Mouse (Mus musculus): Measurements from ENCODE around the gene Pcif1. TPM values are rescaled to one million over a fixed set of nuclear protein-coding genes. Genes with fewer than 3 reads are reported as not detected.

Gene Pcif1
- polyA plus RNA-seq, 1 experiment from 2014 or later: 75.3 TPM

DNA sequence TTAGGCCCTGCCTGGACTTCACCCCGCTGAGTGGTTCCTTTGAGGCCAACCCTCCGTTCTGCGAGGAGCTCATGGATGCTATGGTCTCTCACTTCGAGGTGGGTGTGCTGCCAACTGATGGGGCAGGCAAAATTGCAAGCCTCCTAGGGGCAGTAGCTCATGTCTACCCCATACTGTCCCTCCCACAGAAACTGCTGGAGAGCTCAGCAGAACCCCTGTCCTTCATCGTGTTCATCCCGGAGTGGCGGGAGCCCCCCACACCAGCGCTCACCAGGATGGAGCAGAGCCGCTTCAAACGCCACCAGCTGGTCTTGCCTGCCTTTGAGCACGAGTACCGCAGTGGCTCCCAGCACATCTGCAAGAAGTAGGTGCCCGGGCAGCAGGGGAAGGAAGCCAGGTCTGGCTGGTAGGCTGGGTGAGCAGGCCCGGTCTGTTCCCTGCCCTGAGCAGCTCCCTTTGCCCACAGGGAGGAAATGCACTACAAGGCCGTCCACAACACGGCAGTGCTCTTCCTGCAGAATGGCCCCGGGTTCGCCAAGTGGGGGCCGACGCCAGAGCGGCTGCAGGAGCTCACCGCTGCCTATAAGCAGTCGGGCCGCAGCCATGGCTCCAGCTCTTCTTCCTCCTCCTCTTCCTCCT lies 11.4 kb downstream of the Pcif1 start:
- H3K27ac ChIP-seq (ENCODE audit: low read length): no peak overlapping the region
- peaks cover 5% of the 10 kb centered on the region for H3K4me1 ChIP-seq (replicated peaks; ENCODE audit: control insufficient read depth, insufficient read depth, low read length)
- no peaks in the 10 kb centered on the region for H3K27me3 ChIP-seq (ENCODE audit: control insufficient read depth, insufficient read depth, low read depth, low read length)
- no peak overlapping the region for H3K9ac ChIP-seq (ENCODE audit: low read length)
- peaks cover 85% of the 10 kb centered on the region for H3K36me3 ChIP-seq (ENCODE audit: control insufficient read depth, insufficient read depth, low read length)
- H3K9me3 ChIP-seq (ENCODE audit: control insufficient read depth, low read length): no peaks in the 10 kb centered on the region
- no peak for ATAC-seq (ENCODE audit: low read depth)
- H3K4me2 ChIP-seq (ENCODE audit: low read depth, low read length): no peak overlapping the region
- WGBS: 87% methylated on average over 24 of the region's 24 CpGs
- no peak overlapping the region for H3K4me3 ChIP-seq (ENCODE audit: low read length)

DNA sequence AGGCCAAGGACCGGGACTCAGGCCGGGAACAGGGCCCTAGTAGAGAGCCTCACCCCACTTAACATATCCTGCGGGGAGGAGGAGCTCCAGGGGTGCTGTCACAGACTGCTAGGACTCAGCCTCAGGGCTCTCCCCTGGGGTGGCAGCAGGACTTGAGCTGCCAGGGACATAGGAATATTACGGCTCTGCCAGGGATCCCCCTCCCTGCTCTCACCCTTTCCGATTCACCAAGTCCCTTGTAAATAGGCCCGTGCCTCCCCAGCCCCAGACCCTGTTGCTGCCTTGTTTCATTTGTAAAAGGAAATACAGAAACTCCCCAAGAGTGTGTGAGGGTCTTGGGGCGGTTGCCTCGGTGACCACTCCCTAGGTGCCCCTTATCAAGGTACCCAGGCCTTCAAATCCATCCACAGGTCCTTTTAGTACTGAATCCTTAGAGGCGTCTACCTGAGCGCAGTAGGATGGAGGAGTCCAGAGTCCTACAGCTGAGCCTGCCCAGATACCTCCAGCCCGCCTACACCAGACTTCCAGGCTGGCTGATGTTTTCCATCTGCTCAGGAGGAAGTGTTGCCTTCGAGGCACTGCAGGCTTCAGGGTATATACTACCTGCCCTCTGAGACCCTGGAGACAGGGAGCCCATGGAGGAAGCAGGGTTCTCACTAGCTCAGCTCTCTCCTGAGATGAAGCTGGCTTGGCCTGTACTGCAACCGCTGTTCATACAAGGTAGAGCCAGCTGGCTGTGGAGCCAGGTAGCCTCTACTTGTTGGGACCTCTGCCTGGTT lies 12.1 kb downstream of the Pcif1 start:
- H3K4me3 ChIP-seq (ENCODE audit: low read length): no peak overlapping the region
- H3K4me1 ChIP-seq (replicated peaks; ENCODE audit: control insufficient read depth, insufficient read depth, low read length): no peaks in the 10 kb centered on the region
- H3K27me3 ChIP-seq (ENCODE audit: control insufficient read depth, insufficient read depth, low read depth, low read length): no peaks in the 10 kb centered on the region
- H3K4me2 ChIP-seq (ENCODE audit: low read depth, low read length): no peak overlapping the region
- H3K9me3 ChIP-seq (ENCODE audit: control insufficient read depth, low read length): no peaks in the 10 kb centered on the region
- no peak overlapping the region for H3K27ac ChIP-seq (ENCODE audit: low read length)
- no peak for ATAC-seq (ENCODE audit: low read depth)
- H3K9ac ChIP-seq (ENCODE audit: low read length): no peak overlapping the region
- 82% methylated on average over 13 of the region's 13 CpGs for WGBS
- peaks cover 87% of the 10 kb centered on the region for H3K36me3 ChIP-seq (ENCODE audit: control insufficient read depth, insufficient read depth, low read length)

DNA sequence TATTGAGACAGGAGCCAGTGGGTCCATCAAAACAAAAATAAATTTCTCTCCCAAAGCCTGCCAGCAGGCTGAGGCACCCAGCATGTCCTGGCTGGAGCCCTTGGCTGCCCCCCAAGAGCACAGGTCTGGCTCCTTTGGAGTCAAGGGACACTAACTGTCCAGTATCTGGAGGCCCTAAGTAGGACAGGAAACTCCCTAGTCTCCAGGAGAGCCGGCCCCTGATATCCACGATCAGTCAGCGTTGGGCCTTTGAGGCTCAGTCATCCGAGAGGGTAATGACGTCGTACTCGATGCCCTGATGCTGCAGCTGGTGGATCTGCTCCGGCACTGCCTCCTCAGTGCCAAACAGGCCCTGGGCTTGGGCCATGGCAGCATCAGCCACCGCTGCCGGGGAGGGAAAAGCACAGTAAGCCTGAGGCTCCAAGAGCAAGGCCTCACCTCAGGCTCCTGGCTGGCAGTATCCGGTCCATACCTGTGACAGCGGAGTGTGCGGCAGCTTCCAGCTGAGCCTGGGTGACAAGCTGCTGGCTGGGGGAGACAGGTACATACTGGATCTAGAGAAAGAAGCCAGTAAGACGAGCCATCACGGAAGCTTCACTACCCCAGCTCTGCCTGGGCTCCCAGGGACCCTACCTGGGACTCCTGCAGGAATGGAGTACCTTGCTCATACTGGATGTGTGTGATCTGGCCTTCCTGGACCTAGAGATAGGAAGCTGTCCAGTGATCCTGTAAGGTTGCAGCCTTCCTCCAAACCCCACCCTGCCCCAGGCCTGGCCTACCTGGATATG lies 13.0 kb downstream of the Pcif1 start:
- Histone ChIP-seq H3K27me3 (ENCODE audit: control insufficient read depth, insufficient read depth, low read depth, low read length) (no peaks in the 10 kb centered on the region), H3K27ac (ENCODE audit: low read length) (no peak overlapping the region), H3K36me3 (ENCODE audit: control insufficient read depth, insufficient read depth, low read length) (peaks cover 84% of the 10 kb centered on the region), H3K4me1 (replicated peaks; ENCODE audit: control insufficient read depth, insufficient read depth, low read length) (no peaks in the 10 kb centered on the region), H3K4me2 (ENCODE audit: low read depth, low read length) (no peak overlapping the region), H3K9me3 (ENCODE audit: control insufficient read depth, low read length) (no peaks in the 10 kb centered on the region), H3K4me3 (ENCODE audit: low read length) (no peak overlapping the region), H3K9ac (ENCODE audit: low read length) (no peak overlapping the region)
- 89% methylated on average over 15 of the region's 15 CpGs for WGBS
- no peak for ATAC-seq (ENCODE audit: low read depth)

DNA sequence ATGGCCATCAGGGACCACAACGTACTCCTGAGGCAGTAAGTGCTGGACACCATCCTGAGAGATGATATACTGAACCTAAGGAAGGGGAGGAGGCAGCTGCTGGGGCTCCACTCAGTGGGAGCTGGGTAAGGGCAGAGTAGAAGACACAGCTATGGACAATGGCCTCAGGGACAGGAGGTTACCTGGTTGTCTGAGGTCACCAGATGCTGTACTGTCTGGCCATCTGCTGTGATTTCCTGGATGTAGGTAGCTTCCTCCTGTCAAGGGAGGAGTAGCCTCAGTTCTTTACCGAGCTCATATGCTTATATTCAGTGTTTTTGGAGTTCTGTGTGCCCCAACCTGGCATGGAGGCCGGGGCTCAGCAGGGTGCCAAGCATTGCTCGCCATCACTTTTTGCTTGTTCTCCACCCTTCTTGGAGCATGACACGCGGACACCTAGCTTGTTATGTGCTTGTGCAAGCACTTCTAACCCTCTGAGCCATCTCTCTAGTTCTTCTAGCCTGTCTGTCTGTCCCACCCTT lies 13.7 kb downstream of the Pcif1 start:
- no peaks in the 10 kb centered on the region for H3K9me3 ChIP-seq (ENCODE audit: control insufficient read depth, low read length)
- H3K27me3 ChIP-seq (ENCODE audit: control insufficient read depth, insufficient read depth, low read depth, low read length): no peaks in the 10 kb centered on the region
- H3K4me2 ChIP-seq (ENCODE audit: low read depth, low read length): no peak overlapping the region
- no peak overlapping the region for H3K4me3 ChIP-seq (ENCODE audit: low read length)
- H3K9ac ChIP-seq (ENCODE audit: low read length): no peak overlapping the region
- H3K27ac ChIP-seq (ENCODE audit: low read length): no peak overlapping the region
- peaks cover 84% of the 10 kb centered on the region for H3K36me3 ChIP-seq (ENCODE audit: control insufficient read depth, insufficient read depth, low read length)
- no peaks in the 10 kb centered on the region for H3K4me1 ChIP-seq (replicated peaks; ENCODE audit: control insufficient read depth, insufficient read depth, low read length)
- no peak for ATAC-seq (ENCODE audit: low read depth)
- 82% methylated on average over 6 of the region's 6 CpGs for WGBS

DNA sequence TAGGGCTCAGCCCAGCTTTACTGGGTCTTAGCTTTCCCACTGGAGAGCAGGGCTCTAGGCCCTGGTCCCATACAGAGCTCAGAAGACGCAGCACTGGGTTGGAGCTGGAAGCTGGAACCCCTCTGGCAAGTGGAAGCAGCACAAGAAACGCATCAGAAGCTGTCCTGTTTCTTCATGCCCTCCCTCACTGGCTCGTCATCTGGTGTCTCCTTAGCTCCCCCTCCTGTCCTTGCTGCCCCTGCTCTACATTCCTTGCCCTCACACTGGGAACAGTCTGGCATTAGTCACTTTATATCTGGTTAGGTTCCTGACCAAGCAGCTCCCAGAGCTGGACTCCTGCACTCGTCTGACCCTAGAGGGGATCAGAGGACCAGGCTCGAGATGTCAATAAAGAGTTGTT lies 14.9 kb downstream of the Pcif1 start:
- Histone ChIP-seq H3K4me1 (replicated peaks; ENCODE audit: control insufficient read depth, insufficient read depth, low read length) (no peaks in the 10 kb centered on the region), H3K36me3 (ENCODE audit: control insufficient read depth, insufficient read depth, low read length) (peaks cover 82% of the 10 kb centered on the region), H3K9ac (ENCODE audit: low read length) (no peak overlapping the region), H3K27ac (ENCODE audit: low read length) (no peak overlapping the region), H3K4me2 (ENCODE audit: low read depth, low read length) (no peak overlapping the region), H3K27me3 (ENCODE audit: control insufficient read depth, insufficient read depth, low read depth, low read length) (no peaks in the 10 kb centered on the region), H3K4me3 (ENCODE audit: low read length) (no peak overlapping the region), H3K9me3 (ENCODE audit: control insufficient read depth, low read length) (no peaks in the 10 kb centered on the region)
- 46% methylated on average over 5 of the region's 5 CpGs for WGBS
- ATAC-seq (ENCODE audit: low read depth): no peak

- Histone ChIP-seq H3K36me3 (ENCODE audit: control insufficient read depth, insufficient read depth, low read length) (peaks cover 81% of the 10 kb centered on the region), H3K9ac (ENCODE audit: low read length) (no peak overlapping the region), H3K4me3 (ENCODE audit: low read length) (no peak overlapping the region), H3K4me2 (ENCODE audit: low read depth, low read length) (no peak overlapping the region), H3K27ac (ENCODE audit: low read length) (no peak overlapping the region), H3K27me3 (ENCODE audit: control insufficient read depth, insufficient read depth, low read depth, low read length) (no peaks in the 10 kb centered on the region), H3K9me3 (ENCODE audit: control insufficient read depth, low read length) (no peaks in the 10 kb centered on the region), H3K4me1 (replicated peaks; ENCODE audit: control insufficient read depth, insufficient read depth, low read length) (no peaks in the 10 kb centered on the region)
- WGBS: 67% methylated on average over 1 of the region's 1 CpGs
- no peak for ATAC-seq (ENCODE audit: low read depth)
Measured at GRCm38 (mm10) chr2:164894644-164895043, 15.5 kb downstream of the Pcif1 start.

DNA sequence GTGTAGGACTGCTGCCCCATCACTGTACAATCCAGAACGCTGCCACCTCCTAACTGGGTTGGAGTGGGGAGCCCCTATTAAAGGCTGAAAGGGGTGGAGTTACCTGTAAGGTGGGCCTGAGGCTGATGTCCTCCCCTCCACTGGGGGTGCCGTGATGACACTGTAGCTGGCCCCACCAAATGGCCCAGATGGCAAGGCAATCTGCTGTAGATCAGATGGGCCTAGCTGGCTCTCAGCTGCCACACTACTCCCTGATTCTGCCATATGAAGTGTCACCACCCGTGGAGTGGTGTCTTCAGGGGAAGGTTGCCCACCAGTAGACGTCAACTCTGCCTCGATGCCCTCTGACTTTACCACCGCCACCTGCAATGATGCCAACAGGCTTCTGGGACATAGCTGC lies 16.8 kb downstream of the Pcif1 start:
- H3K27ac ChIP-seq (ENCODE audit: low read length): no peak overlapping the region
- no peaks in the 10 kb centered on the region for H3K9me3 ChIP-seq (ENCODE audit: control insufficient read depth, low read length)
- WGBS: 88% methylated on average over 6 of the region's 6 CpGs
- H3K27me3 ChIP-seq (ENCODE audit: control insufficient read depth, insufficient read depth, low read depth, low read length): no peaks in the 10 kb centered on the region
- no peak for ATAC-seq (ENCODE audit: low read depth)
- H3K4me1 ChIP-seq (replicated peaks; ENCODE audit: control insufficient read depth, insufficient read depth, low read length): no peaks in the 10 kb centered on the region
- H3K36me3 ChIP-seq (ENCODE audit: control insufficient read depth, insufficient read depth, low read length): peaks cover 80% of the 10 kb centered on the region
- no peak overlapping the region for H3K4me3 ChIP-seq (ENCODE audit: low read length)
- no peak overlapping the region for H3K9ac ChIP-seq (ENCODE audit: low read length)
- H3K4me2 ChIP-seq (ENCODE audit: low read depth, low read length): no peak overlapping the region

DNA sequence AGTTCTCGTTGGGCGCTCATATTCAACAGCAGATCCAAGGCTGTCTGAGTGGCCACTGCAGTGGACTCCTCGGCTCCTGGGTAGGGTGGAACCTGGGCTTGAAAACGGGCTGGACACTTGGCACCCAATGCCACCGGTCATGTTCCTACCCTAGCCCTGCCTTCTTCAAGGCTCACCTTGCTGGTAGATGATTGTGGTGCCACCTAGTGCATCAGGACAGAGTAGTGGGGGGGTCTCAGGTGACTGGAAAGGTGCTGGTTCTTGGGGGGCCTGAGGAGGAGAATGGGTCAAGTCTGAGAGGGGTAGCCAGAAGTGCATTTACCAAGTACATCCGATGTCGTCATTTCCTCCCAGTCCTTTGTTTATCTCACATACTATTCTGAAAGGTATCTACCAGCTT lies 18.9 kb downstream of the Pcif1 start:
- Histone ChIP-seq H3K9ac (ENCODE audit: low read length) (no peak overlapping the region), H3K4me3 (ENCODE audit: low read length) (no peak overlapping the region), H3K27me3 (ENCODE audit: control insufficient read depth, insufficient read depth, low read depth, low read length) (no peaks in the 10 kb centered on the region), H3K4me2 (ENCODE audit: low read depth, low read length) (no peak overlapping the region), H3K27ac (ENCODE audit: low read length) (no peak overlapping the region), H3K36me3 (ENCODE audit: control insufficient read depth, insufficient read depth, low read length) (peaks cover 75% of the 10 kb centered on the region), H3K4me1 (replicated peaks; ENCODE audit: control insufficient read depth, insufficient read depth, low read length) (no peaks in the 10 kb centered on the region), H3K9me3 (ENCODE audit: control insufficient read depth, low read length) (no peaks in the 10 kb centered on the region)
- 89% methylated on average over 7 of the region's 7 CpGs for WGBS
- ATAC-seq (ENCODE audit: low read depth): no peak

DNA sequence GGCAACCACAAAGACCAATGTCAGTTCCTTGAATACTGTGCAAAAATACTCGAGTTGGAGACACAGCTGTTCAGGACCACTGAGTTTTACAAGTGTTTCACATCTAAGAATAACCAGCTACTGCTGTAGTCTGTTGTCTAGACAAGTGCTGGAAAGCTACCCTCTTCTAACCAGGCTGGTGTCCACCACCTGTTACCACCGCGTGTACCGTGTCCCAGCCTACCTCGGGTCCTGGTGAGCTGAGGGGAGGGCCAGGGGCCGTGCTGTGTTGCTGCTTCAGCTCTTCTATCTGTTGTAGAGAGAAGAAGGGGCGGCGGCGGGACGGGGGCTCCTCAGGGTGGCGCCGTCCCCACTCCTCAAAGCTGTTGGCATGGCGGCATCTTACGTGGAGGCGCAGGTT lies 19.9 kb downstream of the Pcif1 start:
- peaks cover 65% of the 10 kb centered on the region for H3K36me3 ChIP-seq (ENCODE audit: control insufficient read depth, insufficient read depth, low read length)
- H3K4me1 ChIP-seq (replicated peaks; ENCODE audit: control insufficient read depth, insufficient read depth, low read length): no peaks in the 10 kb centered on the region
- H3K9me3 ChIP-seq (ENCODE audit: control insufficient read depth, low read length): no peaks in the 10 kb centered on the region
- ATAC-seq (ENCODE audit: low read depth): no peak
- H3K27ac ChIP-seq (ENCODE audit: low read length): no peak overlapping the region
- no peak overlapping the region for H3K4me2 ChIP-seq (ENCODE audit: low read depth, low read length)
- H3K27me3 ChIP-seq (ENCODE audit: control insufficient read depth, insufficient read depth, low read depth, low read length): no peaks in the 10 kb centered on the region
- no peak overlapping the region for H3K9ac ChIP-seq (ENCODE audit: low read length)
- no peak overlapping the region for H3K4me3 ChIP-seq (ENCODE audit: low read length)
- 93% methylated on average over 15 of the region's 15 CpGs for WGBS

All from lung, embryonic 16.5 days (tissue).